ENCODE assay signal across 10 mouse cellular contexts in genomic region chr11:103113005-103113404, GRCm38 (mm10). TPM values are rescaled to one million over a fixed set of nuclear protein-coding genes. Genes with fewer than 3 reads are reported as not detected.
A peak's percentile ranks its signal among the peaks of the same experiment; 100 is the strongest.
DNase-seq lines count a peak whose midpoint lies in the region; ATAC-seq and TF ChIP-seq lines count a peak whose summit lies in the region.
"Had no signal": no experiment of that assay in that cellular context is flagged by ENCODE, and none has a peak within 500 bp of the region (broad histone marks: within the 10 kb centered on the region; RNA-seq: fewer than 3 reads in every experiment).

No protein-coding gene starts in this region.

- no peak overlapping the region for H3K4me3 ChIP-seq in lung, embryonic 14.5 days (ENCODE audit: low read depth, low read length)
- no peak overlapping the region for H3K4me3 ChIP-seq in embryonic facial prominence, embryonic 13.5 days
- H3K4me3 ChIP-seq in limb, embryonic 12.5 days (replicated peaks) = 0 out of 2 replicates have a peak overlapping the region, but pooled peaks have one; percentile 43

- H3K36me3 ChIP-seq in lung, embryonic 14.5 days (ENCODE audit: insufficient read depth) = no peaks in the 10 kb centered on the region
- no peaks in the 10 kb centered on the region for H3K36me3 ChIP-seq in embryonic facial prominence, embryonic 13.5 days
- no peaks in the 10 kb centered on the region for H3K36me3 ChIP-seq in limb, embryonic 12.5 days
- H3K36me3 ChIP-seq: neural tube, embryonic 15.5 days had no signal

- no peak for ATAC-seq in lung, embryonic 14.5 days (ENCODE audit: insufficient read depth)
- ATAC-seq in embryonic facial prominence, embryonic 13.5 days (ENCODE audit: insufficient number of reproducible peaks, insufficient read depth, low FRiP score, low TSS enrichment, low read depth) = no peak
- no peak for ATAC-seq in limb, embryonic 12.5 days (ENCODE audit: insufficient number of reproducible peaks, insufficient read depth, low FRiP score, low TSS enrichment, low read depth)
- ATAC-seq: lung, postnatal 0 days had no signal

- no peak overlapping the region for H3K9ac ChIP-seq in lung, embryonic 14.5 days
- peak overlapping the region; percentile 71; the same call in 1 of the 2 replicates for H3K9ac ChIP-seq in embryonic facial prominence, embryonic 13.5 days
- H3K9ac ChIP-seq in limb, embryonic 12.5 days (replicated peaks) = no peak overlapping the region

- WGBS in lung, embryonic 14.5 days = 43% methylated on average over 12 of the region's 12 CpGs
- WGBS in embryonic facial prominence, embryonic 13.5 days = 34% methylated on average over 12 of the region's 12 CpGs
- WGBS in limb, embryonic 12.5 days = 43% methylated on average over 12 of the region's 12 CpGs

- no peak for TF ChIP-seq CTCF in lung, embryonic 14.5 days (IDR thresholded peaks at IDR 0.05; ENCODE audit: low read depth)

- no peaks in the 10 kb centered on the region for H3K9me3 ChIP-seq in lung, embryonic 14.5 days (ENCODE audit: low read depth, low read length)
- no peaks in the 10 kb centered on the region for H3K9me3 ChIP-seq in embryonic facial prominence, embryonic 13.5 days
- no peaks in the 10 kb centered on the region for H3K9me3 ChIP-seq in limb, embryonic 12.5 days
- H3K9me3 ChIP-seq: neural tube, embryonic 15.5 days had no signal

- peak overlapping the region; percentile 86; the same call in 1 of the 2 replicates for H3K4me2 ChIP-seq in lung, embryonic 14.5 days
- H3K4me2 ChIP-seq in embryonic facial prominence, embryonic 13.5 days = peak overlapping the region; percentile 77
- peak overlapping the region; percentile 80 for H3K4me2 ChIP-seq in limb, embryonic 12.5 days

- H3K27ac ChIP-seq in lung, embryonic 14.5 days (ENCODE audit: low read depth) = no peak overlapping the region
- peak overlapping the region; percentile 69; the same call in 1 of the 2 replicates for H3K27ac ChIP-seq in embryonic facial prominence, embryonic 13.5 days
- H3K27ac ChIP-seq in limb, embryonic 12.5 days = 0 out of 2 replicates have a peak overlapping the region, but pooled peaks have one; percentile 69
- H3K27ac ChIP-seq: neural tube, embryonic 15.5 days had no signal

- DNase-seq in heart, adult 18-20 months = peak; percentile 31 to 66
- DNase-seq in heart, adult 9 months (ENCODE audit: low spot score in 2 of 2) = no peak
- DNase-seq in lung, embryonic 14.5 days = no peak
- no peak for DNase-seq in lung, postnatal 10 days
- DNase-seq in thymus, postnatal 10 days (ENCODE audit: low spot score in 2 of 2) = no peak
- no peak for DNase-seq in urinary bladder, adult 2 months (ENCODE audit: low spot score)

- no peaks in the 10 kb centered on the region for H3K27me3 ChIP-seq in lung, embryonic 14.5 days (ENCODE audit: insufficient read depth, low read length)
- H3K27me3 ChIP-seq in embryonic facial prominence, embryonic 13.5 days = peaks cover 10% of the 10 kb centered on the region
- peaks cover 19% of the 10 kb centered on the region for H3K27me3 ChIP-seq in limb, embryonic 12.5 days

- peaks cover 17% of the 10 kb centered on the region for H3K4me1 ChIP-seq in lung, embryonic 14.5 days (ENCODE audit: insufficient read depth)
- H3K4me1 ChIP-seq in embryonic facial prominence, embryonic 13.5 days = peaks cover 29% of the 10 kb centered on the region
- peaks cover 28% of the 10 kb centered on the region for H3K4me1 ChIP-seq in limb, embryonic 12.5 days (replicated peaks)

RNA-seq across cellular contexts. Expression of gene Hexim1, which starts 3.0 kb away (rescaled TPM):
- 10 to 100 TPM; 20.0 to 21.5 TPM for total RNA-seq in heart, adult 18-20 months (2021)
- polyA plus RNA-seq in lung, embryonic 14.5 days (2014; fragmentation: Nextera tagmentation; extraction: Ambion mirVana) = 5.3 and 5.8 TPM in 2 replicates
- 5.2 and 6.9 TPM in 2 replicates for polyA plus RNA-seq in embryonic facial prominence, embryonic 13.5 days (2015; fragmentation: Nextera tagmentation; extraction: Ambion mirVana)
- polyA plus RNA-seq in limb, embryonic 12.5 days (2016; fragmentation: Nextera tagmentation; extraction: Ambion mirVana) = 3.9 and 4.0 TPM in 2 replicates
- 28.4 and 29.3 TPM in 2 replicates for polyA plus RNA-seq in urinary bladder, adult 2 months (2012; rRNA removed)

RNA-seq across cellular contexts. Expression of gene Acbd4, which starts 11.5 kb away (rescaled TPM):
- total RNA-seq in heart, adult 18-20 months (2021) = 10 to 100 TPM; 28.6 to 41.4 TPM
- 11.0 and 14.4 TPM in 2 replicates for polyA plus RNA-seq in lung, embryonic 14.5 days (2014; fragmentation: Nextera tagmentation; extraction: Ambion mirVana)
- 16.6 and 17.4 TPM in 2 replicates for polyA plus RNA-seq in embryonic facial prominence, embryonic 13.5 days (2015; fragmentation: Nextera tagmentation; extraction: Ambion mirVana)
- polyA plus RNA-seq in limb, embryonic 12.5 days (2016; fragmentation: Nextera tagmentation; extraction: Ambion mirVana) = 8.1 and 11.9 TPM in 2 replicates
- polyA plus RNA-seq in urinary bladder, adult 2 months (2012; rRNA removed) = 59.4 and 76.0 TPM in 2 replicates

RNA-seq across cellular contexts. Expression of gene Plcd3, which starts 11.5 kb away (rescaled TPM):
- 10 to 100 TPM; 11.0 to 14.5 TPM for total RNA-seq in heart, adult 18-20 months (2021)
- polyA plus RNA-seq in lung, embryonic 14.5 days (2014; fragmentation: Nextera tagmentation; extraction: Ambion mirVana) = 1.0 and 2.5 TPM in 2 replicates
- polyA plus RNA-seq in embryonic facial prominence, embryonic 13.5 days (2015; fragmentation: Nextera tagmentation; extraction: Ambion mirVana) = 5.3 and 7.2 TPM in 2 replicates
- 2.9 and 3.6 TPM in 2 replicates for polyA plus RNA-seq in limb, embryonic 12.5 days (2016; fragmentation: Nextera tagmentation; extraction: Ambion mirVana)
- 30.9 and 36.8 TPM in 2 replicates for polyA plus RNA-seq in urinary bladder, adult 2 months (2012; rRNA removed)

RNA-seq across cellular contexts. Expression of gene Hexim2, which starts 19.2 kb away (rescaled TPM):
- 1 to 10 TPM; 1.6 to 1.7 TPM for total RNA-seq in heart, adult 18-20 months (2021)
- 9.3 and 9.5 TPM in 2 replicates for polyA plus RNA-seq in lung, embryonic 14.5 days (2014; fragmentation: Nextera tagmentation; extraction: Ambion mirVana)
- 15.0 and 16.2 TPM in 2 replicates for polyA plus RNA-seq in embryonic facial prominence, embryonic 13.5 days (2015; fragmentation: Nextera tagmentation; extraction: Ambion mirVana)
- polyA plus RNA-seq in limb, embryonic 12.5 days (2016; fragmentation: Nextera tagmentation; extraction: Ambion mirVana) = 12.8 and 13.2 TPM in 2 replicates
- polyA plus RNA-seq in urinary bladder, adult 2 months (2012; rRNA removed) = 4.1 and 4.5 TPM in 2 replicates

RNA-seq across cellular contexts. Expression of gene Fmnl1, which starts 57.9 kb away (rescaled TPM):
- total RNA-seq in heart, adult 18-20 months (2021) = 10 to 100 TPM; 18.1 to 20.2 TPM
- polyA plus RNA-seq in lung, embryonic 14.5 days (2014; fragmentation: Nextera tagmentation; extraction: Ambion mirVana) = 2.5 and 2.8 TPM in 2 replicates
- polyA plus RNA-seq in embryonic facial prominence, embryonic 13.5 days (2015; fragmentation: Nextera tagmentation; extraction: Ambion mirVana) = 1.7 and 2.4 TPM in 2 replicates
- polyA plus RNA-seq in limb, embryonic 12.5 days (2016; fragmentation: Nextera tagmentation; extraction: Ambion mirVana) = 0.78 and 1.4 TPM in 2 replicates
- polyA plus RNA-seq in urinary bladder, adult 2 months (2012; rRNA removed) = 6.4 and 6.6 TPM in 2 replicates

Comparison
In these comparisons a context has a peak if more than half of its experiments do, and no peak if none do; other contexts are left out.
1. DNase-seq: peak in heart, adult 18-20 months (2 of 2); none in heart, adult 9 months (0 of 2), lung, embryonic 14.5 days (single experiment), lung, postnatal 10 days (single experiment), thymus, postnatal 10 days (0 of 2) and urinary bladder, adult 2 months (single experiment).
2. Peak in every context shown above with its lines, with median percentiles within 50 percentile points of each other: H3K4me2 ChIP-seq.